Mouse (Mus musculus) adrenal gland, postnatal 10 days (tissue): ENCODE results near the gene Olfr823. TPM values are rescaled to one million over a fixed set of nuclear protein-coding genes. Genes with fewer than 3 reads are reported as not detected.
"Not testable (repeated sequence)": the region's sequence is repeated elsewhere in the genome, so short reads cannot be mapped to it uniquely, and the experiment has no call there.

Experiments
- DNase-seq: peaks from one replicate; pipeline ENCODE4 v3.0.0; 2021; ENCODE audit warnings: mixed read lengths
- long read RNA-seq, 2 experiments: library from polyadenylated mRNA; stranded (forward); transcript quantifications; one replicate each; pipeline ENCODE4 v2.0.0; 2021
- total RNA-seq, 2 experiments: library from RNA; stranded (reverse); gene quantifications; 2 replicates each; pipeline ENCODE4 v1.2.3; 2021

Gene Olfr823
- not detected for total RNA-seq
- long read RNA-seq, experiment 1, result 0 reads
- long read RNA-seq, experiment 2, result 0 reads

DNA sequence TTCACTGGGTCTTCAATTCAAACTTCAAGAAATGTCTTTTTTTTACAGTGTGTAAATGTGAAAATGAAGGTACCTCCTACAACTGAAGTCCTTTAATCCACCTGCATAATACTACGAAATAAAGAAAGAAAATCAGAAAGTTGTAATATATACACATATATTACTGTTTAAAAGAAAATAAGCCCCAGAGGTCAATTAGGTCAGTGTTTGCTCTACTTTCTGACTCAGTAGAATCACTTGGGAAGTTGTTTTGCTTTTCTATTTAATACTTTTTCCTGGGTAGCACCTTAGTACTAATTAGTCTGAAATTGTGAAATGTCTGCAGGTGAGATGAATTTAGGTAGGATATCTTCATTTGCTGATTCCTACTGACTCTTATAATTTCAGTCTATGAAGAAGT lies at the start of gene Olfr823:
Gene Olfr823 (minus strand): TSS at position 101 of the 400 bp plus-strand sequence.
- DNase-seq, result not testable (repeated sequence)

DNA sequence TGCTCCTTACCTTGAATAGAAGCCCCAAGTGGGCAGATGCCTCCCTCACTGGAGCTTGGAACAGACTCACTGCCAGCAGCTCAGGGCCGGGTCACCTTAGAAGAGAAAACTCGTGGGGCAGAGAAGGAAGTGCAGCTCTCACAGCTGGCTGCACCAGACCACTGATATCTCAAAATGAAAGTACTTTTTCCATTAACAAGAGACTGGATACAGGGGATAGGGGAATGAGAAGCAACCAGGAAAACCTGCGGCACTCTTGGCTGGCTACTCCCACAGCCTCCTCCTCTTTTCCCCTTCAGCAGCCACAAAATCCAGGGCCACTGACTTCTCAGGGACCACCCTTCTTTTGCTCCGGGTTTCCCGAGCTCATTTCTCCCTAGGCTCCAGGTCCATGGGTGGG lies 28.9 kb upstream of the Olfr823 start:
- no peak for DNase-seq

DNA sequence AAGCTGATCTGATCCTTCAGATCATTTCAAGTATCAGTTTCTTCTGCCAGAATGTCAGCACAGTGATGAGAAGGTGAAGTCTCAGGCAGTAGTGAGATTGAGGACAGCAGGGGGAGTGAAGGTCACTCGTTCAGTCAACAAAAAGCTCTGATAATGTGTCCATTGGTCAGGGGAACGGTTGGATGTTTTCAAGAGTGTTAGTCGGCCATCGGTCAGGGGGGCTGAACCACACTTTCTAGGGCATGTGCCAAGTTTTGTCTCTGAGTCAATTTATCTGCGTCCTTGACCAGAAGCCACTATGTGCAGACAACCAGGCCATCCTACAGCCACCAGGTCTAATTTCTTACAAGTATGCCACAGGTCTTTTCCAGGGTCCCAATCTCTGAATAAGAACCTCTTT lies 27.3 kb upstream of the Olfr823 start:
- peak; percentile 52 for DNase-seq

DNA sequence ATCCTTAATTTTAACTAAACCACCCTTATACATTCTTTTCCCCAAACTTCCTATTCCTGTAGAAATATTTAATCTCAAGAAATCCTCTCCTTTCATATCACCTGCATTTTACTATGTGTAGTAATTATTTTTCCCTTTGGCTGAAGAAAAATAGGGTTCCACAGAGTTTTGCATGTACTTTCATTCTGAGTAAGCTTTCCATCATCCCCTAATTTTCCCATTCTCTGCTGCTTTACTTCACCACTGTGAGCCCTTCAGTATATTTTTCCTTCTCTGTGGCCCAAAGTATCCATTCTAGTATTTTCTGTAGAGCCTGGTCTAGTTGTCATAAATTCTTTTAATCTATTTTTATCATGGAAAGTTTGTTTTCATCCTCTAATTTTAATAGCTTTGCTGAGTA lies 19.6 kb upstream of the Olfr823 start:
- no peak for DNase-seq

DNA sequence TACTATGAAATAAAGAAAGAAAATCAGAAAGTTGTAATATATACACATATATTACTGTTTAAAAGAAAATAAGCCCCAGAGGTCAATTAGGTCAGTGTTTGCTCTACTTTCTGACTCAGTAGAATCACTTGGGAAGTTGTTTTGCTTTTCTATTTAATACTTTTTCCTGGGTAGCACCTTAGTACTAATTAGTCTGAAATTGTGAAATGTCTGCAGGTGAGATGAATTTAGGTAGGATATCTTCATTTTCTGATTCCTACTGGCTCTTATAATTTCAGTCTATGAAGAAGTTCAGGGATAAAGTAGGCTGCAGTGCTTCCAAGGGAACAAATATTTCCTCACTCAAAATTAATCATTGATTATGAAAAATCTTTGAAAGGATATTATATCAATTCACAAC lies 14.7 kb upstream of the Olfr823 start, which contains the start of gene Olfr824:
Gene Olfr824 (minus strand): TSS at position 101 of the 400 bp plus-strand sequence.
- not testable (repeated sequence) for DNase-seq

DNA sequence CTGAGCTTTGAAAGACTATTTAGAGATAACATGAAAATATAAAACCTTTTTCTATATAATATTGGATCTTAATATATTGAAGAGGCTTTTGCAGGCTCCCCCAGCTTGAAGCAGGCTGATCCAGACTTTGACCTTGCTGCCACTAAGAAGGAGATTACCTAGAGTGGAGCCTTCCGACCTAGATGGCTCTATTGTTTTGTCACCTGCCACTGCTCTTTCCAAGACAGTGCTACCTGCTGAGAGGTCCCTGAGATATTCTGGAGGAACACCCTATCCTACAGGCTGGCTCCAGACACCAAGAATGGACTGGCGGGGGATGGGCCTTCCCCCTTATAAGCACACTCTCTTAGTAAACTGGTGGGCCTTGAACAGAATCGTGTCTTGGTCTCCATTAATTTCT lies 862 bp upstream of the Olfr823 start:
- DNase-seq, result not testable (repeated sequence)

DNA sequence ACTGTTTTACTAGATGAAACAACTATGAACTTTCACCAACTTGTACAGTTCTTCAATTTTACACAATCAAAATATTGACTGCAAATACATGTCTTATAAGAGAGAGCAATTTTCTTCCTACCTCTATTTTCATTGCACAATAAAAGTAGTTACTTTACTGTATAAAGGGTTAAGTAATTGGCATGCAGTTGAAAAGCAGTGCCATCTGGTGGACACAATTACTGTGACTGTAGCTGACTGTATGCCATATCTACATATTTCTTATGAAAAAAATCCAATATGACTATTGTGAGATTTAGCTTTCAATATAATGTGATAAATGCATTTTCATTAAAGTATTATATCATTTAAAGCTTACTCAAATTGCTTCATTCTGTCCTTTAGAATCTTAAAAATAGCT lies 19.1 kb downstream of the Olfr823 start:
- DNase-seq, result no peak

DNA sequence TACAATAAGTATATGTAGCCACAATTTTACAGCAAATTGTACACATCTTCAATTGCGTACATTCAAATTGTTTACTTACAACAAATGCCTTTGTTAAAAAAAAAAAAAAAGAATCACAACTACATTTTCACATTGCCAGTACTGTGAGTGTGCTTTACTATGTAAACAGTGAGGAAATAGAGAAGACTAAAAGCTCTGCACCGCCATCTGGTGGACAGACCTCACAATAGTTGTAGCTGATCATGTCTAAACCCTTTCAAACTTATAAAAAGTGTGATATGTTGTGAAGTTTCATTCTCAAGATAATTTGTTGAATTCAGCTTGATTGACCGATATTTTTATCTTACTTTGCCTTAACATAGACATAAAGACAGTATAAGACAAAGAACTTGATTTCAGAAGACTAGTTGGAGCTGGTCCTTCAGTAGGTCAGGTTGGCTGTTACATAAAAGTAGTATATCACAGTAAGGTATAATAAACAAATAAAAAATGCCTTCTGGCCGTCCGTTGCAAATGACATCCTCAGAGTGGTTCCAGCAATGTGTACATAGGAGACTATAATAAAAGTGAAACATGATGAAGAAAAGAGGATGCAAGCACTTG lies 22.2 kb downstream of the Olfr823 start:
- DNase-seq, result peak; percentile 72

DNA sequence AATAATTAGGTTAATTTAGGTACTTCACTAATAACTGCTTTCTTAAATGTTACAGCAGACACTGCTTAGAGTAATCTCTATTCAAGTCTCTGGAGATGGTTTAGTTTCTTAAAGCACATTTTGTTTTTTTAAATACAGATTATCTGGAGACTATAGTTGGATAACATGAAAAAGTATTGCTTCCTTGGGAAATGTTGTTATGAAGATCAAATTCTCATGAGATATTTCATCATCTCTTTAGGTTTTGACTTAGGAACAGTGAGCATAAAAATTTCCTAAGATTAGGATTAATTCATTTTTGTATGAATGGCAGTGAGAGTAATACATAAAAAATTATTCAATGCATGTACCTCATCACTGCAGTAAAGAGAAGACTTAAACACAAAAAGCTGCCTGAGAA lies 44.3 kb downstream of the Olfr823 start, which contains the start of gene Olfr822:
Gene Olfr822 (plus strand): TSS at position 301 of the 400 bp plus-strand sequence.
- DNase-seq, result no peak

Other genes with a start within 250 kb of the Olfr823 start
- gene Olfr814, start 235.5 kb downstream of the Olfr823 start, total RNA-seq, result not detected
- gene Olfr815, start 209.5 kb downstream of the Olfr823 start, total RNA-seq, result not detected
- gene Olfr816, start 199.8 kb downstream of the Olfr823 start, total RNA-seq, result not detected
- gene Olfr818, start 166.3 kb downstream of the Olfr823 start, total RNA-seq, result not detected
- gene Olfr819, start 148.1 kb downstream of the Olfr823 start, total RNA-seq, result not detected
- not detected for gene Olfr247, start 139.2 kb downstream of the Olfr823 start, total RNA-seq
- gene Gm10310, start 130.3 kb downstream of the Olfr823 start, total RNA-seq, result not detected
- not detected for gene Olfr820, start 102.8 kb downstream of the Olfr823 start, total RNA-seq
- not detected for gene Olfr821, start 85.0 kb downstream of the Olfr823 start, total RNA-seq
- gene Olfr822, start 44.2 kb downstream of the Olfr823 start, total RNA-seq, result not detected
- under 1 TPM in 1 of 2 experiments, not detected in 1; 0.09 TPM for gene Olfr824, start 14.6 kb upstream of the Olfr823 start, total RNA-seq
- not detected for gene Olfr825, start 51.4 kb upstream of the Olfr823 start, total RNA-seq
- not detected for gene Olfr826, start 68.8 kb upstream of the Olfr823 start, total RNA-seq
- gene Olfr827, start 99.0 kb upstream of the Olfr823 start, total RNA-seq, result not detected
- under 1 TPM; 0.18 to 0.21 TPM for gene Neurod4, start 164.9 kb upstream of the Olfr823 start, total RNA-seq
- gene Tespa1, start 207.5 kb upstream of the Olfr823 start, total RNA-seq, result 1 to 10 TPM in 1 of 2 experiments, under 1 TPM in 1; 0.87 to 2.0 TPM